Mouse (Mus musculus) kidney, adult 2 months (tissue): ENCODE measurements around the gene Ankfy1.

Source experiments
- CTCF ChIP-seq: fragments of 200-500 bp; conservative IDR thresholded peaks from 2 replicates; pipeline ENCODE4 v1.5.1; 2011; ENCODE audit warnings: low read depth, mild to moderate bottlenecking, control low read depth, low read length, moderate library complexity, mixed read lengths; ENCODE audit not compliant: insufficient read depth, insufficient read length
- POLR2A ChIP-seq: fragments of 200-500 bp; IDR thresholded peaks from one replicate; pipeline ENCODE4 v1.6.1; 2011; ENCODE audit warnings: low read depth, low read length, control low read depth

GRCm38 (mm10) chr11:72659918-72660317 lies 29.9 kb upstream of the Ankfy1 start:
- TF ChIP-seq POLR2A: no peak
- TF ChIP-seq CTCF: no peak
